Mouse (Mus musculus) thymus, adult 2 months (tissue): ENCODE data around the gene C2cd3.

ENCODE experiments used
- CTCF ChIP-seq: fragments of 200-500 bp; IDR thresholded peaks from 2 replicates; pipeline ENCODE4 v1.5.1; 2012; ENCODE audit warnings: mild to moderate bottlenecking, control low read depth, low read length, moderate library complexity, borderline replicate concordance; ENCODE audit not compliant: control insufficient read depth, poor library complexity, insufficient read depth; ENCODE audit errors: extremely low read depth
- POLR2A ChIP-seq: fragments of 200-500 bp; IDR thresholded peaks from 2 replicates; pipeline ENCODE4 v1.6.1; 2012; ENCODE audit warnings: mild to moderate bottlenecking, low read length, control low read depth, moderate library complexity; ENCODE audit not compliant: control insufficient read depth, poor library complexity, insufficient read depth; ENCODE audit errors: extremely low read depth

DNA sequence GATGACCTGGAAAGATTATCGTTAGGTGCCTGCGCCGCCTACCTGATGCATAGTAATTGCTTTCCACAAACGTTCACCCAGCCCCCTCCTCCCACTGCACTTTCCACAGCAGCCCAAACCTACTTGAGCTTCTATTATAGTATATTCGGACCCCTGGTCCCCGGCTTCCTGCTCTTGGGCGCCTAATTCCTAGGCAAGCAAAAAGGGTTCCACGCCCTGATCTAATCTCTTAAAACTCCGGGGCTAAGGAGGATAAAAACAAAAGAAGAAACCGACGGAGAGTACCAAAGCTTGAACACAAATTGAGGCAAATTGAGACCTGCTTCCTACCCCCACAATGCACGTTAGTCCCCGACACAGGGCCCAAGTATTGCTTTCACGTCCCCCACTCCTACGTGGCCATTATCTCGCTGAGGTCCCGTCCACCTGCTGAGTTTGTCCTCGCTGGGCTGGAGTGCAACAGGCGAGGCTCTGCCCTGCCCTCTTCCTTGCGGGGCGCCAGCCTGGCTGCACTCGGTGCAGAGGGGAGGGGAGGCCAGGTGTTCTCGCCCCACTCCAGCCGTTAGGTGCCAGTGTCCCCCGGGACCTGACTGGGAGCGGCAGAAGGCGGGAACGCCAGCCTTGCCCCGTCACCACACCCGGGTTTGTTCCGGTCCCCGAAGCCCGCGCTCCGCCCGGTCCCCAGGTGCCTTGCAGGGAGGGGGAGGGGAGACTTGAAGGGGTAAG is 120.5 kb downstream of the C2cd3 start:
- no peak for TF ChIP-seq CTCF
- no peak for TF ChIP-seq POLR2A
